Mouse (Mus musculus) E14TG2a.4 (cell line): ENCODE results near the gene Slc25a47.

Experiments
- CTCF ChIP-seq: conservative IDR thresholded peaks from 2 replicates; pipeline ENCODE4 v1.5.1; 2014; ENCODE audit warnings: low read length
- NANOG ChIP-seq: IDR thresholded peaks from 2 replicates; pipeline ENCODE4 v1.6.1; 2014; ENCODE audit warnings: borderline replicate concordance, low read length, mixed read lengths
- POU5F1 ChIP-seq: IDR thresholded peaks from 2 replicates; pipeline ENCODE4 v1.6.1; 2014; ENCODE audit warnings: low read length, borderline replicate concordance

GRCm38 (mm10) chr12:108826958-108827535 is 8.8 kb upstream of the Slc25a47 start:
- TF ChIP-seq CTCF (no peak), POU5F1 (no peak), NANOG (no peak)
